Mouse (Mus musculus): ENCODE measurements around the gene D10Jhu81e.
"Not testable (repeated sequence)": the region's sequence is repeated elsewhere in the genome, so short reads cannot be mapped to it uniquely, and the experiment has no call there.

DNA sequence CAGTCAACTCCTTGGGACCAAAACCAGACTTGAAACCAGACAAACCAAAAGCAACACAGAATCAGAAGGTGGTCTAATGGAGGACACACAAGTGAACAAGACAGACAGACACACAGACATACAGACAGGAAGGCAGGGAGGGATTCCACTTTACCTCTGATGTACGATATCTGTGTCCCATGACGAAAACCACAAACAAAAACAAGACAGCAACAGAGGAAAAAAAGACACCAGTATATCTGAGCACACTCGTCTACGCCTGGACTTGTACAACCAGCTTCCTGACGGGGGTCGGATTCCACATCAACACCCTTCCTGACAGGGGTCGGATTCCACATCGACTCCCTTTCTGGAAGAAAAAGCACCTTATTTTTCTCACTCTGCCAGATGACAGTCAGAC is 44.5 kb downstream of the D10Jhu81e start:
- not testable (repeated sequence) for TF ChIP-seq CTCF (conservative IDR thresholded peaks at IDR 0.05; ENCODE audit: low read length); POU5F1 (IDR thresholded peaks at IDR 0.05; ENCODE audit: borderline replicate concordance, low read length)

All from E14TG2a.4 (cell line).